Mouse (Mus musculus): ENCODE measurements around the gene Chid1. TPM values are rescaled to one million over a fixed set of nuclear protein-coding genes. Genes with fewer than 3 reads are reported as not detected.

Chid1 gene
- 12.1 TPM for polyA plus RNA-seq (2017; shearing (Covaris generic))

GRCm38 (mm10) chr7:141539556-141540311 is at the start of gene Chid1:
TSS of gene Chid1 (minus strand) at chr7:141539857.

GRCm38 (mm10) chr7:141561682-141562391 is 22.2 kb upstream of the Chid1 start, which contains the start of gene Ap2a2:
TSS of gene Ap2a2 (plus strand) at chr7:141562173.

GRCm38 (mm10) chr7:141475011-141475804 is 64.4 kb downstream of the Chid1 start, which contains the start of the genes Polr2l and Tspan4:
TSS of gene Polr2l (minus strand) at chr7:141475132.
TSS of gene Tspan4 (plus strand) at chr7:141475240.

GRCm38 (mm10) chr7:141467230-141468030 is 72.2 kb downstream of the Chid1 start, which contains the start of gene Cd151:
TSS of gene Cd151 (plus strand) at chr7:141467392.

GRCm38 (mm10) chr7:141460391-141461113 is 79.1 kb downstream of the Chid1 start, which contains the start of gene Cracr2b:
TSS of gene Cracr2b (plus strand) at chr7:141461094.

DNA sequence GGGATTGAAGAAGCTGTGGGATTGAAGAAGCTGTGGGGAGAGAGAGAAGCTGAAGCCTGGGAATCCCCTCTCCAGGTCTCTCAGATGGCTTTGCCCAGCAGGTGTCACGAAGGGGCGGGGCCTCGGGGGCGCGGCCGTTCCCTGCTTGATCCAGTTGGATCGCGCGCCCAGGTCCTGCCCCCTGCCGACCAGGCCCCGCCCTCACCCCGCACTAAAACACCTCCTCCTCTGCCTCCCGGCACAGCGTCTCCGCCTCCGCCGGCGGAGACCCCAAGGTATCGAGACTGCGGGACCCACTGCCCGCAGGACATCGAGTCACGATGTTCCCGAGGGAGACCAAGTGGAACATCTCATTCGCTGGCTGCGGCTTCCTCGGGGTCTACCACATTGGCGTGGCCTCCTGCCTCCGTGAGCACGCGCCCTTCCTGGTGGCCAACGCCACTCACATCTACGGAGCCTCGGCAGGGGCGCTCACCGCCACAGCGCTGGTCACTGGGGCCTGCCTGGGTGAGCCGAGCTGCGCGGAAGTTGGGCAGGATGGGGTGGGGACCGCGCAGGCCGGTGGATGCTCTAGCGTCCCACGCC is 84.6 kb downstream of the Chid1 start, which contains the start of gene Pnpla2:
TSS of gene Pnpla2 (plus strand) at position 232 of the 585 bp plus-strand sequence.

GRCm38 (mm10) chr7:141447110-141447991 is 92.3 kb downstream of the Chid1 start, which contains the start of gene Rplp2:
TSS of gene Rplp2 (plus strand) at chr7:141447370.

GRCm38 (mm10) chr7:141443828-141444237 is 95.8 kb downstream of the Chid1 start, which contains the start of gene Pidd1:
TSS of gene Pidd1 (minus strand) at chr7:141444025.

Other genes with a start within 250 kb of the Chid1 start
- not detected for gene Drd4, start 247.9 kb downstream of the Chid1 start, polyA plus RNA-seq (2017; shearing (Covaris generic))
- gene Deaf1, start 212.2 kb downstream of the Chid1 start, polyA plus RNA-seq (2017; shearing (Covaris generic)) = 75.5 TPM
- 29.6 TPM for gene Tmem80, start 212.1 kb downstream of the Chid1 start, polyA plus RNA-seq (2017; shearing (Covaris generic))
- not detected for gene Eps8l2, start 201.0 kb downstream of the Chid1 start, polyA plus RNA-seq (2017; shearing (Covaris generic))
- 215 TPM for gene Taldo1, start 147.7 kb downstream of the Chid1 start, polyA plus RNA-seq (2017; shearing (Covaris generic))
- gene Gatd1, start 125.7 kb downstream of the Chid1 start, polyA plus RNA-seq (2017; shearing (Covaris generic)) = 31.3 TPM
- not detected for gene Cend1, start 110.4 kb downstream of the Chid1 start, polyA plus RNA-seq (2017; shearing (Covaris generic))
- 72.6 TPM for gene Slc25a22, start 102.0 kb downstream of the Chid1 start, polyA plus RNA-seq (2017; shearing (Covaris generic))
- gene Pidd1, start 95.8 kb downstream of the Chid1 start, polyA plus RNA-seq (2017; shearing (Covaris generic)) = 3.4 TPM
- gene Rplp2, start 92.5 kb downstream of the Chid1 start, polyA plus RNA-seq (2017; shearing (Covaris generic)) = 2,296 TPM
- 132 TPM for gene Pnpla2, start 84.7 kb downstream of the Chid1 start, polyA plus RNA-seq (2017; shearing (Covaris generic))
- 0.88 TPM for gene Cracr2b, start 78.8 kb downstream of the Chid1 start, polyA plus RNA-seq (2017; shearing (Covaris generic))
- gene Cd151, start 72.5 kb downstream of the Chid1 start, polyA plus RNA-seq (2017; shearing (Covaris generic)) = 5.6 TPM
- gene Polr2l, start 64.7 kb downstream of the Chid1 start, polyA plus RNA-seq (2017; shearing (Covaris generic)) = 20.3 TPM
- 1.1 TPM for gene Tspan4, start 64.6 kb downstream of the Chid1 start, polyA plus RNA-seq (2017; shearing (Covaris generic))
- gene Ap2a2, start 22.3 kb upstream of the Chid1 start, polyA plus RNA-seq (2017; shearing (Covaris generic)) = 102 TPM
- gene Muc6, start 115.5 kb upstream of the Chid1 start, polyA plus RNA-seq (2017; shearing (Covaris generic)) = 0.10 TPM
- not detected for gene Muc2, start 150.5 kb upstream of the Chid1 start, polyA plus RNA-seq (2017; shearing (Covaris generic))
- not detected for gene Muc5ac, start 249.1 kb upstream of the Chid1 start, polyA plus RNA-seq (2017; shearing (Covaris generic))

All from naive thymus-derived CD4-positive, alpha-beta T cell, adult 5 months (primary cell).